Mouse (Mus musculus) heart, embryonic 15.5 days (tissue): ENCODE data around the gene Thsd4. TPM values are rescaled to one million over a fixed set of nuclear protein-coding genes. Genes with fewer than 3 reads are reported as not detected.

Experiments
- ATAC-seq: fragments of 200-750 bp; cut with Nextera tagmentation; replicated peaks from 2 replicates; pipeline ENCODE4 v1.8.0; 2017; ENCODE audit warnings: low read depth, moderate TSS enrichment; ENCODE audit not compliant: insufficient number of reproducible peaks, insufficient read depth, low FRiP score
- H3K27ac ChIP-seq: fragments of 300-500 bp; sonication (generic); 2 replicates; pipeline ENCODE4 v1.5.1; 2015; ENCODE audit warnings: mild to moderate bottlenecking, inconsistent platforms
- H3K27me3 ChIP-seq: fragments of 300-500 bp; sonication (generic); 2 replicates; pipeline ENCODE4 v1.6.1; 2015; ENCODE audit warnings: inconsistent platforms
- H3K36me3 ChIP-seq: fragments of 300-500 bp; sonication (generic); 2 replicates; pipeline ENCODE4 v1.6.1; 2015; ENCODE audit warnings: mild to moderate bottlenecking, inconsistent platforms
- H3K4me1 ChIP-seq: fragments of 300-500 bp; sonication (generic); replicated peaks from 2 replicates; pipeline ENCODE4 v1.6.1; 2015; ENCODE audit warnings: inconsistent platforms
- H3K4me2 ChIP-seq: fragments of 300-500 bp; sonication (generic); 2 replicates; pipeline ENCODE4 v1.6.1; 2015; ENCODE audit warnings: inconsistent platforms, mild to moderate bottlenecking, moderate library complexity
- H3K4me3 ChIP-seq: fragments of 300-500 bp; sonication (generic); 2 replicates; pipeline ENCODE4 v1.5.1; 2015; ENCODE audit warnings: mild to moderate bottlenecking, inconsistent platforms
- H3K9ac ChIP-seq: fragments of 300-500 bp; sonication (generic); 2 replicates; pipeline ENCODE4 v1.6.1; 2015; ENCODE audit warnings: mild to moderate bottlenecking, inconsistent platforms
- H3K9me3 ChIP-seq: fragments of 300-500 bp; sonication (generic); replicated peaks from 2 replicates; pipeline ENCODE4 v1.6.1; 2016; ENCODE audit warnings: inconsistent platforms
- WGBS: fragments of 180-500 bp; shearing (Covaris S2); methylation state at CpG from one replicate; pipeline ENCODE4 v1.1.7; 2015; ENCODE audit warnings: mixed read lengths; 5-methylcytosine and 5-hydroxymethylcytosine counted together
- polyA plus RNA-seq: library from polyadenylated mRNA; unstranded; fragments of >200 nt; fragmentation: Nextera tagmentation; extraction: Ambion mirVana; gene quantifications from 2 replicates; pipeline ENCODE4 v1.2.1, GENCODE M21; 2015

Gene Thsd4
- polyA plus RNA-seq, 1 experiment from 2014 or later = 7.5 TPM

- Histone ChIP-seq H3K27me3 (no peaks in the 10 kb centered on the region), H3K9ac (no peak overlapping the region), H3K4me2 (no peak overlapping the region), H3K9me3 (no peaks in the 10 kb centered on the region), H3K4me1 (no peaks in the 10 kb centered on the region; the same call in 1 of the 2 replicates), H3K4me3 (no peak overlapping the region), H3K27ac (no peak overlapping the region), H3K36me3 (no peaks in the 10 kb centered on the region)
- ATAC-seq = no peak
- 73% methylated on average over 4 of the region's 4 CpGs for WGBS
Measured at GRCm38 (mm10) chr9:60052415-60052814, 469.4 kb downstream of the Thsd4 start.

- 89% methylated on average over 1 of the region's 1 CpGs for WGBS
- Histone ChIP-seq H3K4me2 (no peak overlapping the region), H3K4me1 (no peaks in the 10 kb centered on the region), H3K27me3 (no peaks in the 10 kb centered on the region), H3K9me3 (peaks cover 7% of the 10 kb centered on the region; the same call in 1 of the 2 replicates), H3K9ac (no peak overlapping the region), H3K27ac (no peak overlapping the region), H3K36me3 (no peaks in the 10 kb centered on the region), H3K4me3 (no peak overlapping the region)
- no peak for ATAC-seq
Measured at GRCm38 (mm10) chr9:60043175-60043574, 478.7 kb downstream of the Thsd4 start.

GRCm38 (mm10) chr9:60034883-60035282 lies 487.0 kb downstream of the Thsd4 start:
- Histone ChIP-seq H3K27ac (no peak overlapping the region), H3K9ac (no peak overlapping the region), H3K27me3 (no peaks in the 10 kb centered on the region), H3K36me3 (no peaks in the 10 kb centered on the region), H3K9me3 (no peaks in the 10 kb centered on the region), H3K4me3 (no peak overlapping the region), H3K4me1 (peaks cover 5% of the 10 kb centered on the region; the same call in 1 of the 2 replicates), H3K4me2 (no peak overlapping the region)
- no peak for ATAC-seq
- WGBS = 90% methylated on average over 4 of the region's 4 CpGs

GRCm38 (mm10) chr9:60027234-60027633 lies 494.6 kb downstream of the Thsd4 start:
- H3K4me3 ChIP-seq = no peak overlapping the region
- H3K27ac ChIP-seq = no peak overlapping the region
- H3K9me3 ChIP-seq = no peaks in the 10 kb centered on the region
- H3K9ac ChIP-seq = no peak overlapping the region
- peaks cover 3% of the 10 kb centered on the region; the same call in 1 of the 2 replicates for H3K4me1 ChIP-seq
- 72% methylated on average over 4 of the region's 4 CpGs for WGBS
- H3K36me3 ChIP-seq = no peaks in the 10 kb centered on the region
- no peak overlapping the region for H3K4me2 ChIP-seq
- ATAC-seq = no peak
- H3K27me3 ChIP-seq = no peaks in the 10 kb centered on the region

- WGBS = 72% methylated on average over 2 of the region's 2 CpGs
Measured at GRCm38 (mm10) chr9:60026795-60027194, 495.1 kb downstream of the Thsd4 start.

GRCm38 (mm10) chr9:60025919-60026318 lies 495.9 kb downstream of the Thsd4 start:
- peaks cover 3% of the 10 kb centered on the region; the same call in 1 of the 2 replicates for H3K4me1 ChIP-seq
- no peak overlapping the region for H3K4me2 ChIP-seq
- no peaks in the 10 kb centered on the region for H3K36me3 ChIP-seq
- no peak overlapping the region for H3K27ac ChIP-seq
- H3K27me3 ChIP-seq = no peaks in the 10 kb centered on the region
- no peak for ATAC-seq
- no peak overlapping the region for H3K9ac ChIP-seq
- 66% methylated on average over 6 of the region's 6 CpGs for WGBS
- no peak overlapping the region for H3K4me3 ChIP-seq
- no peaks in the 10 kb centered on the region for H3K9me3 ChIP-seq

More at GRCm38 (mm10) chr9:60026795-60027194, 495.1 kb downstream of the Thsd4 start:
- ATAC-seq = no peak
- peaks cover 3% of the 10 kb centered on the region; the same call in 1 of the 2 replicates for H3K4me1 ChIP-seq
- no peaks in the 10 kb centered on the region for H3K9me3 ChIP-seq
- H3K4me2 ChIP-seq = no peak overlapping the region
- H3K27me3 ChIP-seq = no peaks in the 10 kb centered on the region
- H3K27ac ChIP-seq = no peak overlapping the region
- no peak overlapping the region for H3K4me3 ChIP-seq
- H3K9ac ChIP-seq = no peak overlapping the region
- H3K36me3 ChIP-seq = no peaks in the 10 kb centered on the region

- Histone ChIP-seq H3K9ac (no peak overlapping the region), H3K27ac (no peak overlapping the region), H3K27me3 (no peaks in the 10 kb centered on the region), H3K9me3 (no peaks in the 10 kb centered on the region), H3K4me1 (peaks cover 3% of the 10 kb centered on the region; the same call in 1 of the 2 replicates), H3K4me2 (no peak overlapping the region), H3K4me3 (no peak overlapping the region), H3K36me3 (no peaks in the 10 kb centered on the region)
- 19% methylated on average over 5 of the region's 5 CpGs for WGBS
- ATAC-seq = no peak
Measured at GRCm38 (mm10) chr9:60024971-60025370, 496.9 kb downstream of the Thsd4 start.

GRCm38 (mm10) chr9:60024545-60024944 lies 497.3 kb downstream of the Thsd4 start:
- Histone ChIP-seq H3K9ac (no peak overlapping the region), H3K4me3 (no peak overlapping the region), H3K27me3 (no peaks in the 10 kb centered on the region), H3K4me1 (peaks cover 3% of the 10 kb centered on the region; the same call in 1 of the 2 replicates), H3K9me3 (no peaks in the 10 kb centered on the region), H3K27ac (no peak overlapping the region), H3K36me3 (no peaks in the 10 kb centered on the region), H3K4me2 (no peak overlapping the region)
- WGBS = 28% methylated on average over 5 of the region's 5 CpGs
- ATAC-seq = no peak

GRCm38 (mm10) chr9:60022331-60022730 lies 499.5 kb downstream of the Thsd4 start:
- H3K4me3 ChIP-seq = no peak overlapping the region
- no peaks in the 10 kb centered on the region for H3K27me3 ChIP-seq
- H3K9me3 ChIP-seq = no peaks in the 10 kb centered on the region
- no peak overlapping the region for H3K4me2 ChIP-seq
- H3K4me1 ChIP-seq = peaks cover 3% of the 10 kb centered on the region; the same call in 1 of the 2 replicates
- H3K27ac ChIP-seq = no peak overlapping the region
- no peaks in the 10 kb centered on the region for H3K36me3 ChIP-seq
- no peak overlapping the region for H3K9ac ChIP-seq
- 82% methylated on average over 3 of the region's 3 CpGs for WGBS
- no peak for ATAC-seq

GRCm38 (mm10) chr9:60020444-60020843 lies 501.4 kb downstream of the Thsd4 start:
- no peak overlapping the region for H3K9ac ChIP-seq
- no peak overlapping the region for H3K27ac ChIP-seq
- 31% methylated on average over 1 of the region's 1 CpGs for WGBS
- ATAC-seq = no peak
- peaks cover 3% of the 10 kb centered on the region; the same call in 1 of the 2 replicates for H3K4me1 ChIP-seq
- no peaks in the 10 kb centered on the region for H3K9me3 ChIP-seq
- H3K36me3 ChIP-seq = no peaks in the 10 kb centered on the region
- no peak overlapping the region for H3K4me3 ChIP-seq
- no peaks in the 10 kb centered on the region for H3K27me3 ChIP-seq
- H3K4me2 ChIP-seq = no peak overlapping the region

GRCm38 (mm10) chr9:60010285-60010684 lies 511.6 kb downstream of the Thsd4 start:
- H3K36me3 ChIP-seq = no peaks in the 10 kb centered on the region
- no peak overlapping the region for H3K4me2 ChIP-seq
- WGBS = 83% methylated on average over 1 of the region's 1 CpGs
- H3K9ac ChIP-seq = no peak overlapping the region
- peaks cover 8% of the 10 kb centered on the region for H3K4me1 ChIP-seq
- no peak overlapping the region for H3K4me3 ChIP-seq
- H3K27me3 ChIP-seq = no peaks in the 10 kb centered on the region
- H3K9me3 ChIP-seq = no peaks in the 10 kb centered on the region
- no peak for ATAC-seq
- no peak overlapping the region for H3K27ac ChIP-seq

GRCm38 (mm10) chr9:60008936-60009335 lies 512.9 kb downstream of the Thsd4 start:
- Histone ChIP-seq H3K9me3 (no peaks in the 10 kb centered on the region), H3K4me3 (no peak overlapping the region), H3K36me3 (no peaks in the 10 kb centered on the region), H3K9ac (no peak overlapping the region), H3K27ac (no peak overlapping the region), H3K4me2 (no peak overlapping the region), H3K4me1 (peaks cover 8% of the 10 kb centered on the region), H3K27me3 (no peaks in the 10 kb centered on the region)
- ATAC-seq = no peak
- WGBS = 36% methylated on average over 7 of the region's 7 CpGs
